Mouse (Mus musculus) A20 (cell line): ENCODE measurements around the gene Cntnap5a.

Experiments
- DNase-seq: peaks from one replicate; pipeline ENCODE4 v3.0.0-alpha.2; 2011; ENCODE audit warnings: low read depth, low spot score

Cntnap5a gene

GRCm38 (mm10) chr1:115684518-115685368 lies at the start of gene Cntnap5a:
Gene Cntnap5a (plus strand): TSS chr1:115684756.
- no peak for DNase-seq

GRCm38 (mm10) chr1:115646921-115647320 lies 37.6 kb upstream of the Cntnap5a start:
- DNase-seq = no peak

- no peak for DNase-seq
Observed at GRCm38 (mm10) chr1:115658343-115659064, 26.1 kb upstream of the Cntnap5a start.

GRCm38 (mm10) chr1:115686494-115686893 lies 1.9 kb downstream of the Cntnap5a start:
- no peak for DNase-seq

- DNase-seq = no peak
Observed at GRCm38 (mm10) chr1:115699798-115700197, 15.2 kb downstream of the Cntnap5a start.

DNA sequence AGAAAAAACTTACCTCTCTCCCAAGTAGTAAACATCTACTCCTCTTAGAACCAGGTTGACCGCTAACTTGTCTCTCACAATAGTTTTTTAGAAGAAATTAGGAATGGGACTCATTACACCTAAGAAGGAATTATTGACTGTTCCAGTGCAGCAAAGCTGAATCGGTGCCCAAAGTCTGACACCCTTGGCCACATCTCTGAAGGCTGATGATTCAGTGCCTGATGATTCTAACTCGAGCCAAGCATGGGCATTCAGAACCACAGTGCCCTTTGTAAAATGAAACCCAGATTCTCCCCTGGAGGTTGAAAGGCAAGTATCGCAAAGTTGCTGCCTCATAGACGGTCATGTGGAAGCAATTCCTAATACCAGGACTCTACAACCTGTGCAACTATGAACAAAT lies 58.0 kb downstream of the Cntnap5a start:
- no peak for DNase-seq

GRCm38 (mm10) chr1:115745569-115745968 lies 61.0 kb downstream of the Cntnap5a start:
- no peak for DNase-seq

GRCm38 (mm10) chr1:115784737-115785136 lies 100.2 kb downstream of the Cntnap5a start:
- no peak for DNase-seq

GRCm38 (mm10) chr1:115842591-115842990 lies 158.0 kb downstream of the Cntnap5a start:
- DNase-seq = no peak

GRCm38 (mm10) chr1:115847605-115848004 lies 163.0 kb downstream of the Cntnap5a start:
- no peak for DNase-seq

DNA sequence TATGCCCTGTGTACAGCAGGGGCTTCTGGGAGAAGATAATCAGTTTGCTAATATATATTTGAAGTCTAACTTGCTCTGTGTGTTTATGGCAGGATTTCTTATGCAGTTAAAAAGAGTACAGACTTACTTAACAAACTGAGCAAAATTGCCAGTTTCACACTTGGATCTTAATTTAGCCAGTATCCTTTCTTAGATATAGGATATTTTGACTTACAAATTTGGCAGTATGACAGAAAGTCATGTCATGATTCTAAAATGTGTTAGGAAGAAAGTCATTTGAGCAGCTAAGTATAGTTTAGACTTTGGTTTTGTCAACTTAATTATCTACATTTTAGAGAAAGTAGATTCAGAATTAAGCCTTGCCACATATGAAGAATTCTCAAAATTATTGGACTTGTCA lies 167.7 kb downstream of the Cntnap5a start:
- DNase-seq = no peak

- no peak for DNase-seq
Observed at GRCm38 (mm10) chr1:115918396-115918795, 233.8 kb downstream of the Cntnap5a start.

GRCm38 (mm10) chr1:115925953-115926665 lies 241.6 kb downstream of the Cntnap5a start:
- no peak for DNase-seq

DNA sequence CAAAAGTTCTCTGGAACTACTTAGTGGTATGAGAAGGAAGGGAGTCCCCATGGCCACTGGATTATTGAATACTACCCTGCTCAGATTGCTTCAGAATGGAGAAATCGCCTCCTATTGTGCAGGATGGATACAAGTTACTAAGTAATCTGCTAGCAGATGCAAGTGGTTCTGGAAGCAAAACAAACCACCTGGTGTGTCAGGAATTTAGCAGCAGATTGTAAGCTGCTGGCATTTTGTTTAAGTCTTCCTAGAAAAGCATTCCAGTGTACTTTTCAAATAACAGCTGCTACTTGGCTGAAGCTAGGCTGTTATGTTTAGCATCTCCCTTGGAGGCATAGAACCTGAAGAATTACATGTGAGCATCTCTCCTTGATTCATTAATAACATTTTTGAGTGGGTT lies 247.5 kb downstream of the Cntnap5a start:
- DNase-seq = no peak

DNA sequence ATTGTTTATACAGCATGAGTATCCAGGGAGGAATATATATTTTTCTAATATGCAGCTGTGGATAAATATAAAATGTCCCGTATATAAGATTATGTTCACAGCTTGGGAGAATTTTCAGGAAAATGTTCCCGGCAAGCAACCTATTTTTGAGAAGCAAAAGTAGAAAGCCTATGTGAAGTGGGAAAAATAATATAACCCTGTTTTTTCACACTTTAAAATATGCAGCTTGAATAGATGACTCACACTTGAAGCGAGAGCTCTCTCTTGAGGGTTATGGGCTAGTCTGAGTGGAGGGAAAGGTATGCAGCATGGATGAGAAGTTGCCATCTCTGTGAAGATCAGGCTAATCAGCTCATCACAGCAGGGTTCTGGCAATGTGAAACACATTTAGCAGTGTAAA lies 261.3 kb downstream of the Cntnap5a start:
- no peak for DNase-seq

GRCm38 (mm10) chr1:115956528-115956927 lies 272.0 kb downstream of the Cntnap5a start:
- DNase-seq = no peak

- DNase-seq = no peak
Observed at GRCm38 (mm10) chr1:115964993-115965575, 280.5 kb downstream of the Cntnap5a start.

DNA sequence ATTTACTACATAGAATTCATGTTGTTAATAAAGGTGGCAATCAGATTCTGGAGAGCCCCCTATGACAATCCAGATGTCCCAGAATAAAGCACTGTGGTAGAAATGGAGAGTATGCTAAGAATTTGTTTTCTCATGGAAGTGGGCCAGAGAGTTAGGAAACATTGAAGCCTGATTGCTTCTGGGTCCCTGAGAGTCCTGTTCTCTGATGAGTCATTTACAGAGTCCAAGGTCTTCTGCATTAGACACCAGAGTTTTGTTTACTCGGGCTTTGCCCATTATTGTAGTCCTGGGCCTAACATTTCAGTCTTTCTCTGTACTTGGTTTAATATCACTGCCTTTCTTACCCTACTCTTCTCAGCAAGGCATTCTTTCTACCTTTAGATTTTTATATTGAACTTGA lies 305.6 kb downstream of the Cntnap5a start:
- no peak for DNase-seq

- DNase-seq = no peak
Observed at GRCm38 (mm10) chr1:116015768-116016167, 331.2 kb downstream of the Cntnap5a start.

- DNase-seq = no peak
Observed at GRCm38 (mm10) chr1:116029653-116030052, 345.1 kb downstream of the Cntnap5a start.

GRCm38 (mm10) chr1:116035897-116036296 lies 351.3 kb downstream of the Cntnap5a start:
- no peak for DNase-seq

- no peak for DNase-seq
Observed at GRCm38 (mm10) chr1:116036894-116037293, 352.3 kb downstream of the Cntnap5a start.
